Mouse (Mus musculus): ENCODE results near the gene Scamp2.

- TF ChIP-seq CTCF (IDR thresholded peaks at IDR 0.05) (no peak), EP300 (IDR thresholded peaks at IDR 0.05; ENCODE audit: insufficient read depth, low read depth, low read length) (no peak)
Observed at GRCm38 (mm10) chr9:57602098-57602497, 41.4 kb downstream of the Scamp2 start.

Measured in heart, adult 2 months (tissue).